Mouse (Mus musculus) retina, embryonic 14.5 days (tissue): ENCODE results near the gene Gc.

Experiments used
- DNase-seq: peaks from one replicate; pipeline ENCODE4 v3.0.0-alpha.2; 2015; ENCODE audit warnings: low spot score

The Gc gene

GRCm38 (mm10) chr5:89457554-89458062 is at the start of gene Gc:
Gc (minus strand) TSS chr5:89457898.
- no peak for DNase-seq

- peak; percentile 12 for DNase-seq
Measured at GRCm38 (mm10) chr5:89500182-89500581, 42.5 kb upstream of the Gc start.

- no peak for DNase-seq
Measured at GRCm38 (mm10) chr5:89492560-89492959, 34.9 kb upstream of the Gc start.

GRCm38 (mm10) chr5:89470483-89470882 is 12.8 kb upstream of the Gc start:
- DNase-seq, result no peak

GRCm38 (mm10) chr5:89467886-89468285 is 10.2 kb upstream of the Gc start:
- DNase-seq, result no peak

- DNase-seq, result no peak
Measured at GRCm38 (mm10) chr5:89467045-89467444, 9.3 kb upstream of the Gc start.

- no peak for DNase-seq
Measured at GRCm38 (mm10) chr5:89466275-89466674, 8.6 kb upstream of the Gc start.

- DNase-seq, result no peak
Measured at GRCm38 (mm10) chr5:89461817-89462216, 4.1 kb upstream of the Gc start.

- DNase-seq, result no peak
Measured at GRCm38 (mm10) chr5:89459591-89459990, 1.9 kb upstream of the Gc start.

- no peak for DNase-seq
Measured at GRCm38 (mm10) chr5:89458987-89459386, 1.3 kb upstream of the Gc start.

- peak; percentile 68 for DNase-seq
Measured at GRCm38 (mm10) chr5:89455526-89455925, 2.2 kb downstream of the Gc start.

- DNase-seq, result no peak
Measured at GRCm38 (mm10) chr5:89450798-89451197, 6.9 kb downstream of the Gc start.

GRCm38 (mm10) chr5:89449325-89449724 is 8.4 kb downstream of the Gc start:
- no peak for DNase-seq

- no peak for DNase-seq
Measured at GRCm38 (mm10) chr5:89447978-89448377, 9.7 kb downstream of the Gc start.

GRCm38 (mm10) chr5:89444360-89444759 is 13.3 kb downstream of the Gc start:
- DNase-seq, result no peak

GRCm38 (mm10) chr5:89411536-89411935 is 46.2 kb downstream of the Gc start:
- no peak for DNase-seq

- no peak for DNase-seq
Measured at GRCm38 (mm10) chr5:89407376-89408082, 50.2 kb downstream of the Gc start.

- DNase-seq, result no peak
Measured at GRCm38 (mm10) chr5:89405132-89405531, 52.6 kb downstream of the Gc start.

- no peak for DNase-seq
Measured at GRCm38 (mm10) chr5:89390405-89390804, 67.3 kb downstream of the Gc start.

- DNase-seq, result peak; percentile 79
Measured at GRCm38 (mm10) chr5:89384204-89384603, 73.5 kb downstream of the Gc start.

GRCm38 (mm10) chr5:89381340-89381739 is 76.4 kb downstream of the Gc start:
- DNase-seq, result no peak

- DNase-seq, result no peak
Measured at GRCm38 (mm10) chr5:89370140-89370539, 87.6 kb downstream of the Gc start.

- no peak for DNase-seq
Measured at GRCm38 (mm10) chr5:89368045-89368743, 89.5 kb downstream of the Gc start.
